Mouse (Mus musculus) neural tube, embryonic 13.5 days (tissue): ENCODE measurements at regions not wholly inside any gene's neighbourhood (a gene's known extent, or its start where the extent isn't known, plus 50 kb on each side); places are given as distances from the start of the nearest gene placed in this dataset.

Source experiments
- ATAC-seq: fragments of 200-750 bp; cut with Nextera tagmentation; 2 replicates; pipeline ENCODE4 v1.8.0; 2017; ENCODE audit warnings: low read depth, mild to moderate bottlenecking, moderate TSS enrichment, moderate library complexity
- H3K27ac ChIP-seq: fragments of 300-500 bp; sonication (generic); replicated peaks from 2 replicates; pipeline ENCODE4 v1.5.1; 2015; ENCODE audit warnings: moderate library complexity, mild to moderate bottlenecking, inconsistent platforms
- H3K27me3 ChIP-seq: fragments of 300-500 bp; sonication (generic); 2 replicates; pipeline ENCODE4 v1.6.1; 2015; ENCODE audit warnings: mild to moderate bottlenecking, inconsistent platforms
- H3K36me3 ChIP-seq: fragments of 300-500 bp; sonication (generic); 2 replicates; pipeline ENCODE4 v1.6.1; 2015; ENCODE audit warnings: mild to moderate bottlenecking, inconsistent platforms
- H3K4me1 ChIP-seq: fragments of 300-500 bp; sonication (generic); replicated peaks from 2 replicates; pipeline ENCODE4 v1.6.1; 2015; ENCODE audit warnings: inconsistent platforms
- H3K4me2 ChIP-seq: fragments of 300-500 bp; sonication (generic); 2 replicates; pipeline ENCODE4 v1.6.1; 2015; ENCODE audit warnings: inconsistent platforms, mild to moderate bottlenecking, moderate library complexity
- H3K4me3 ChIP-seq: fragments of 300-500 bp; sonication (generic); 2 replicates; pipeline ENCODE4 v1.5.1; 2015; ENCODE audit warnings: mild to moderate bottlenecking, inconsistent platforms
- H3K9ac ChIP-seq: fragments of 300-500 bp; sonication (generic); 2 replicates; pipeline ENCODE4 v1.6.1; 2015; ENCODE audit warnings: moderate library complexity, mild to moderate bottlenecking, inconsistent platforms
- H3K9me3 ChIP-seq: fragments of 300-500 bp; sonication (generic); 2 replicates; pipeline ENCODE4 v1.6.1; 2016; ENCODE audit warnings: inconsistent platforms
- WGBS: fragments of 180-500 bp; shearing (Covaris S2); methylation state at CpG from one replicate; pipeline ENCODE4 v1.1.7; 2015; 5-methylcytosine and 5-hydroxymethylcytosine counted together

- WGBS = 35% methylated on average over 11 of the region's 11 CpGs
Observed at GRCm38 (mm10) chr4:114728235-114729000, 93.1 kb upstream of the Gm12830 start.

DNA sequence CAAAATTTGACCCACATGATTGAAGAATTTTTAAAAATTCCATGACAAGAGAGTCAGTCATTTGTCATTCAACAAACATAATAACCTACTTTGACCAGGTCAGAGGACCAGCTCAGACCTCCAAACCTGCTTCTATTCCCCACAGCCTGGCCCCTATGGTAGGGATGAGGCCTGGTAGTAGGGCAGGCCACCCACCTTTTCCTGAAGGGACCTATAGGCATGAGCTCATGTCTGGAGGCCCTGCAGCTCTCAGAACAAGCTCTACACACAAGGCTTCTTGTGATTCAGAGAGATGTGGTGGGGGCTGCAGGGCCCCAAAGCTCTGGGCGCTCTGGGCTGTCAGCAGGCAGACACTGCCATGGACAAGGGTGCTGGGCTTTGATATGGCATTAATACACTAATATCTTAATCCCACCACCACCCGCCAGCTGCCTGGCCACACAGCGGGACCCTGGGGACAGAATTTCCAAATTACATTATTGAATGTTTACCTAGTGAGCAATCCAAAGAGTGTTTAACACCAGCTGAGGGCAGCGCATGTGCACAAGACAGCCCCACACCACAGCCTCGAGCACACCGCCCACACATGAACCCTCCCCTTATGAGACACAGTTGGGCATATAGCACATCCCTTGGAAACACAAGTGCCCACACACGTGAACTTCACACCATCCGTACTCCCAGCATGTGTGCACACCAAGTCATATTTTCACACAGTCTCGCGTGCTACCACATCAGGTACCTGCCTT, 88.1 kb upstream of the Gm12830 start:
- WGBS = 88% methylated on average over 10 of the region's 10 CpGs
- no peak overlapping the region for H3K27ac ChIP-seq
- H3K9me3 ChIP-seq = no peaks in the 10 kb centered on the region
- H3K9ac ChIP-seq = no peak overlapping the region
- 0 out of 2 replicates have a peak, but pooled peaks cover 5% of the 10 kb centered on the region for H3K4me1 ChIP-seq
- no peak overlapping the region for H3K4me3 ChIP-seq
- ATAC-seq = no peak
- no peaks in the 10 kb centered on the region for H3K27me3 ChIP-seq
- H3K36me3 ChIP-seq = no peaks in the 10 kb centered on the region
- no peak overlapping the region for H3K4me2 ChIP-seq

More at GRCm38 (mm10) chr4:114728235-114729000, 93.1 kb upstream of the Gm12830 start:
- Histone ChIP-seq H3K27ac (no peak overlapping the region), H3K9ac (no peak overlapping the region), H3K4me2 (no peak overlapping the region), H3K36me3 (no peaks in the 10 kb centered on the region), H3K9me3 (no peaks in the 10 kb centered on the region), H3K4me3 (no peak overlapping the region), H3K4me1 (0 out of 2 replicates have a peak, but pooled peaks cover 8% of the 10 kb centered on the region), H3K27me3 (no peaks in the 10 kb centered on the region)
- ATAC-seq = no peak

DNA sequence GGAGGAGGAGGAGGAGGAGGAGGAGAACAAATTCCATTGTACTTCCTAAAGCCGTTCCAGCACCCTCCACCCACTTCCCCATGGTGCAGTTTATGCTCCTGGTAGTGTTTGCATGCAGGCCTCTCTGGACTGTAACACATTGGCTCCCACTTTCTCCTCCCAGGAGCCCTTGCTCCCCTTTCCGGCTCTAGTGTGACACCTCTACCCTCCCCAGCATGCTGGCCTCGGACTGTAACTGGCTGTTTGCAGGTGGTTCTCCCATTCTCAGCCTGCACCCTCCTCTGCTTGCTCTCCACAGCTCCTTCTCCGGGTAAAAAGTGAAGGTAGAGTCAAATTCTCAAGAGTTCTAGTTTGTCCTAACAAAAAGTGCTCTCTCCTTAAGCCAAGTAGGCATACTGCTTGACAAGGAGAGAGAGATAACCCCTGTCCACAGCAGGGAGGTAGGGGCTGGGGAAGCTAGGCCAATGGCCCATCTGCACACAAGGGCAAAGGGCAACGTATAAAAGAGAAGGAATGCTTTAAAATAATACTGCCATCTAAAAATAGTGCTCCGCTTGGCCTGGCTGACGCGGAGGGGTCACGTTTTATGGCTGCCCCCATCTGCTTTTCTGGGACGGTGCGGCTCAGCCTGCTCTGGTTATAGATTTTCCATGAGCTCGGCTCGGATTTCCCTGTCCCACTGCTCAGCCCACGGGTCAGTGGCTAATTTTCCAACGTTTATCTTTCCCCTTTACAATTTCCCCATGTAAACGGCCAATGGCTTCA, 82.4 kb upstream of the Gm12830 start:
- H3K4me3 ChIP-seq = no peak overlapping the region
- no peaks in the 10 kb centered on the region for H3K27me3 ChIP-seq
- H3K9ac ChIP-seq = no peak overlapping the region
- H3K36me3 ChIP-seq = no peaks in the 10 kb centered on the region
- H3K4me1 ChIP-seq = no peaks in the 10 kb centered on the region
- ATAC-seq = no peak
- H3K4me2 ChIP-seq = no peak overlapping the region
- 21% methylated on average over 16 of the region's 16 CpGs for WGBS
- H3K27ac ChIP-seq = no peak overlapping the region
- H3K9me3 ChIP-seq = no peaks in the 10 kb centered on the region

DNA sequence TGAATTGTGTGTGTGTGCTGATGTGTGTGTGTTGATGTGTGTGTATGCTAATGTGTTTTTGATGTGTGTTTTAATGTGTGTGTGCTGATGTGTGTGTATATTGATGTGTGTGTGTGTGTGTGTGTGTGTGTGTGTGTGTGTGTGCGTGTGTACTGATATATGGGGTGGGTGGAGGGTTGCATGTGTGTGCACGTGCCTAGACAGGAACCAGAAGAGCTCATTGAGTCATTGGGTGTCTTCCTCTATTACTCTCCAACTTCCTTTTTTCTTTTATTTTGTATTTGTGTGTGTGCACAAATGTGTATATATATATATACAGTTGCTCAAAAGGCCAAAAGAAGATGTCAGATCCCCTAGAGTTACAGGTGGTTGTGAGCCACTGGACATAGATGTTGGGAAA, 73.4 kb upstream of the Gm12830 start:
- H3K27ac ChIP-seq = no peak overlapping the region
- no peaks in the 10 kb centered on the region for H3K4me1 ChIP-seq
- peaks cover 4% of the 10 kb centered on the region for H3K9me3 ChIP-seq
- ATAC-seq = no peak
- no peaks in the 10 kb centered on the region for H3K36me3 ChIP-seq
- no peak overlapping the region for H3K4me2 ChIP-seq
- no peaks in the 10 kb centered on the region for H3K27me3 ChIP-seq
- WGBS = 89% methylated on average over 2 of the region's 2 CpGs
- H3K9ac ChIP-seq = no peak overlapping the region
- H3K4me3 ChIP-seq = no peak overlapping the region

- no peak overlapping the region for H3K4me3 ChIP-seq
- H3K36me3 ChIP-seq = no peaks in the 10 kb centered on the region
- H3K27ac ChIP-seq = no peak overlapping the region
- no peaks in the 10 kb centered on the region for H3K4me1 ChIP-seq
- H3K9me3 ChIP-seq = no peaks in the 10 kb centered on the region
- H3K9ac ChIP-seq = no peak overlapping the region
- H3K4me2 ChIP-seq = no peak overlapping the region
- ATAC-seq = no peak
- H3K27me3 ChIP-seq = no peaks in the 10 kb centered on the region
Observed at GRCm38 (mm10) chr4:114759837-114760236, 61.7 kb upstream of the Gm12830 start.

GRCm38 (mm10) chr4:114766643-114767393, 54.7 kb upstream of the Gm12830 start:
- H3K4me1 ChIP-seq = no peaks in the 10 kb centered on the region
- H3K9me3 ChIP-seq = no peaks in the 10 kb centered on the region
- no peaks in the 10 kb centered on the region for H3K36me3 ChIP-seq
- no peak overlapping the region for H3K27ac ChIP-seq
- WGBS = 75% methylated on average over 22 of the region's 22 CpGs
- H3K4me2 ChIP-seq = no peak overlapping the region
- H3K4me3 ChIP-seq = no peak overlapping the region
- no peak for ATAC-seq
- H3K27me3 ChIP-seq = no peaks in the 10 kb centered on the region
- H3K9ac ChIP-seq = no peak overlapping the region
